Mouse (Mus musculus) T-cell, adult 2 months (primary cell): ENCODE measurements at regions not wholly inside any gene's neighbourhood (a gene's known extent, or its start where the extent isn't known, plus 50 kb on each side); places are given as distances from the start of the nearest gene placed in this dataset.

Source experiments
- DNase-seq: peaks from one replicate; pipeline ENCODE4 v3.0.0; 2022; ENCODE audit warnings: low spot score

DNA sequence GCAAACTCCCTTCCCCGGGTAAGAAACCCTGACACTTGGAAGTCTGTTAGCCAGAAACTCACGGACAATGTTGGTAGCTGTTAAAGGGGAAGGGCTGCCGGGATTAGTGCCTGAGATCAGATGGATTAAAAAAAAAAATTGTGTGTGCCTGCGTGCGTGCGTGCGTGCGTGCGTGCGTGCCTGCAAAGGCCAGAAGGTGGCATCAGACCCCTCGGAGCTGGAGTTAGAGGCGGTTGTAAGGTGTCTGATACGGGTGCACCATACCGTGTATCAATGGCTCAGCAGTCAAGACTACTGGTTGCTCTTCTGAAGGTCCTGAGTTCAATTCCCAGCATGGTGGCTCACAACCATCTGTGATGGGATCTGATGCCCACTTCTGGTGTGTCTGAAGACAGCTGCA lies 59.0 kb upstream of the Ccdc167 start:
- no peak for DNase-seq

DNA sequence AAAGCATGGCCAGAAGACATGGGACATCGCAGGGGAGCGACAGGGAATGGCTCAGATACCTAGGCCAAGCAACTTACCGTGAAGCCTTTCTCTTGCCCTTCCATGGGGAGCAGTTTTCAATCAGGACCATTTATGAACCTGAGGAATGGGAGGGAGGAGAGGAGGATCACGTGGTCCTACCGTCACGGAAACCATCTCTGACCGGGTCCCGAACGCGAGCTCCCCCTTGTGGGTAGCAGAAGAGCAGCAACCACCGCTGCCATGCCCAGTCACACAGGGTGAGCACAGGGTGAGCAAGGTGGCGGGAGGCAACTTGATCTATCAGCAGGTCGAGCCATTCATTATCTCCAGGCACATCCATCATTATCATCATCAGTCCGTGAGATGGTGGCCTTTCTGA lies 56.5 kb upstream of the Ccdc167 start:
- peak; percentile 69 for DNase-seq

GRCm38 (mm10) chr17:29770914-29771313 lies 54.1 kb upstream of the Ccdc167 start:
- no peak for DNase-seq

- peak; percentile 45 for DNase-seq
Observed at GRCm38 (mm10) chr17:29769631-29770030, 52.8 kb upstream of the Ccdc167 start.

DNA sequence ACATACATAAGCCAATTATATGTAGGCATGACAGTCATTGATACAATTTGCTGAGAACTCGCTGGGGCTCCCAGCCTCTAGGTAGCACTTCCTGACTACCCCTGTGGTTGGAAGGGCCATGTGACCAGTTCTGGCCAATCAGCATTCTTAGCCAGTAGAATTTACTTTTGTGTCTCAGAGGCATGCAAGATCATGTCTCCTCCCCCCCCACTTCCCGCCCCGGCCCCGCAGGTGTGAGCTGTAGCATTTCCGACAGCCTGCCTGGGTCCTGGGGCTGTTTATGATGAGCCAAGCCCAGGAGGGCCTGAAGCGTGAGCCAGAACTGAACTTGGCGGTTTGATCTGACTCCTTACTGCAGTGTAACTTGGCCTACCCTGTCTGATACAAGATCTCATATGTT lies 52.3 kb upstream of the Ccdc167 start:
- peak; percentile 89 for DNase-seq

GRCm38 (mm10) chr17:29768642-29769041 lies 51.8 kb upstream of the Ccdc167 start:
- no peak for DNase-seq
